Mouse (Mus musculus) bone marrow, adult 2 months (tissue): ENCODE data around the gene Aldh6a1.

Experiments
- CTCF ChIP-seq: fragments of 200-500 bp; IDR thresholded peaks from 2 replicates; pipeline ENCODE4 v1.5.1; 2011; ENCODE audit warnings: low read length, control low read depth; ENCODE audit not compliant: control insufficient read depth, insufficient read depth
- POLR2A ChIP-seq: fragments of 200-500 bp; IDR thresholded peaks from 2 replicates; pipeline ENCODE4 v1.6.1; 2011; ENCODE audit warnings: low read depth, mild to moderate bottlenecking, control low read depth, low read length, borderline replicate concordance; ENCODE audit not compliant: control insufficient read depth

- TF ChIP-seq POLR2A (no peak), CTCF (no peak)
These were observed 50.2 kb downstream of the Aldh6a1 start for GRCm38 (mm10) chr12:84400653-84401052.
